Mouse (Mus musculus) right cerebral cortex, postnatal 25 days (tissue): ENCODE measurements around the gene Coq4.
"Not testable (repeated sequence)": the region's sequence is repeated elsewhere in the genome, so short reads cannot be mapped to it uniquely, and the experiment has no call there.

Experiments used
- DNase-seq: peaks from one replicate; pipeline ENCODE4 v3.0.0; 2022

Gene Coq4

GRCm38 (mm10) chr2:29787104-29787917, at the start of gene Coq4:
TSS of gene Coq4 (plus strand) at chr2:29787493.
- DNase-seq = peak; percentile 87

- DNase-seq = no peak
These were observed 48.5 kb upstream of the Coq4 start for GRCm38 (mm10) chr2:29738799-29739198.

DNA sequence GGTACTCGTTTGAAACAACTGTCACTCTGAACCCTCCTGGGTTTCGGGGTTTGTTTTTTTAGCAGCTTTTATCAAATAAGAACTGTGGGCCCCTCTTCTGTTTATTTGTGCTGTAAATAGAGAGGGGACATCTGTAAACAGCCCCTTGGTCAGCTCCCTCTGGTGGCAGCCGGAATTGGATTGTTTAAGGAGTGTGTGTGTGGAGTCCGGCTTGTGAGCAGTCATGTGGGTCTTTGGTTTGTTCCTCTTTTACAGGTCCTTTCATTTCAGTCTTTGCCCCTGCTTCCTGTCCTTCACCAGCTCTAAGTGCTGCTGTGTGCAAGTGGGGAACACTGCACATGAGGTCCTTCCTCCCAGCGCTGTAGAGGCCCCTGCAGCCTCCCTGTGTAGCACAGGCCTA, 47.9 kb upstream of the Coq4 start:
- DNase-seq = peak; percentile 21

GRCm38 (mm10) chr2:29741207-29741606, 46.1 kb upstream of the Coq4 start:
- DNase-seq = no peak

DNA sequence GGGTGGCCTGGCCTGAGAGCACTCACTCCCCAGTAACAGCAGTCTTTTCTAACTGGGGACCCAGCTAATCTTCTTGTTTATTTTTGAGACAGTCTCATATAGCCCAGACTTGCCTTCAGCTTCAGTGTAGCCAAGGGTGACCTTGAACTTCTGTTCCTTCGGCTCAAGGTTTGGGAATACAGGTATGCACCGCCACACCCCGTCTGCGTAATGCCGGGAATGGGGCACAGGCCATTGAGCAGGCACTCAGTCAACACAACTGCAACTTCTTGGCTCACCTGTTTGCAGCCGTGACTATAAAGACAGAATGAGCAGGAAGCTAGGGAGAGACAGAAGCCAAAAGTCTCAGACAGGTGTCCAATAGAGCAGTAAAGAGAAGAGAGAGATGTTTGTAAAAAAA, 43.0 kb upstream of the Coq4 start:
- DNase-seq = no peak

DNA sequence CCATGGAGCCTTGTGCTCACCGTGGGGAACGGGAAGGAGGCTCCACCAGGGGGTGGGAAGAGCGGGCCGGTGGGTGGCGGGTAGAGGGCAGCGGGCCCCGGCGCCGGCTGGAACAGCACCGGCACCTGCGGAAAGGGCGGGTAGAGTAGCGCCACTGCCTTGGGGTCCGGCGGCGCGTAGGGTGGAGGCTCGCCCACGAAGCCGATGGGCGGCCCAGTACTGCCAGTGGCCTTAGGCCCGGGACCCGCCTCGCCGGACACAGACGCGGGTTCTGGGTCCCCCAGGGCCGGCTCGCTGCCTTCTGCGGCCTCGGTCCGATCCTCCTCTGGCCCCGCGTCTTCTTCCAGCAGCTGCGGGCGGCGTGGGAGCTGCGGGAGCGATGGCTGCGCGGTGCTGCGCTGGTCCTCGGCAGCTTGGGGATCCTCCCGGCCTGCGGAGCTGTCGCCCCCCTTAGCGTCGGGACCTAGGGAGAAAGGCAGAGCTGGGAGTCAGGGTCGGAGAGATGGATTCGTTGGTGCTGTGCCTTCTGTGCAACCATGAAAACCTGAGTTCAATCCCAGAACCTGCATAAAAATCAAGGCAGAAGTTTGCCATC, 40.0 kb upstream of the Coq4 start:
- DNase-seq = peak; percentile 37

DNA sequence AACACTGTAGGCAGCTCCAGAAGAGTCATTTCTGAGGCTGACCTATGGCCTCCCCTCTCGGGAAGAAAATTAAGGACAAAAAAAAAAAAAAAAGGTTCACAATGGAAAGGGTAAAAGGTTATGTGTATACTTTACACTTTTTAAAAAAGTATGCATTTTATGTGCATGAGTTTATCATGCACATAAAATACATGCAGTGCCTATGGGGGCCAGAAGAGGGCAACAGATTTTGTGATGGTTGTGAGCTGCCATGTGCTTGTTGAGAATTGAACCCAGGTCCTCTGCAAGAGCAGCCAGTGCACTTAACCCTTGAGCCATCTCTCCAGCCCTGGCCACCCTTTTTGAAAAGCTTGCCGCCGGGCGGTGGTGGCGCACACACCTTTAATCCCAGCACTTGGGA, 39.4 kb upstream of the Coq4 start:
- DNase-seq = no peak

GRCm38 (mm10) chr2:29748499-29748898, 38.8 kb upstream of the Coq4 start:
- no peak for DNase-seq

- no peak for DNase-seq
These were observed 35.8 kb upstream of the Coq4 start, which contains the start of gene Gm13420 for GRCm38 (mm10) chr2:29751497-29751896. TSS of gene Gm13420 (minus strand) at chr2:29751685.

GRCm38 (mm10) chr2:29752397-29752796, 34.9 kb upstream of the Coq4 start:
- DNase-seq = no peak

DNA sequence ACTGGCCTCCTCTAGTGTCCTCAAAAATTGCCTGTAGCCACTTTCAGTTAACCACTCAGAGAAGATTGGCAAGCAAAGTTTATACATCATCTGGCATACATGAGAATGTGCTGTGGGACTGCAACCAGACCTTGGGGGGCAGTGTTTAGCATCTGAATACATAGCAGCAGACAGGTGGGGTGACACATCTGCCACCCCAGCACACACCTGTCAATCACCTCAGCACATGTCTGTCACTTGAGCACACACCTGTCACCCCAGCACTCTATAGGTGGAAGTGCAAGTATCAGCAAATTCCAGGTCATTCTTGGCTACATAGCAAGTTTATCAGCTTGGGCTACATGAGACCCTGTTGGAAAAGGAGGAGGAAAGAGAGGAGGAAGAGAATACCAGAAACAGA, 31.6 kb upstream of the Coq4 start:
- DNase-seq = no peak

GRCm38 (mm10) chr2:29764831-29765230, 22.5 kb upstream of the Coq4 start:
- DNase-seq = peak; percentile 20

DNA sequence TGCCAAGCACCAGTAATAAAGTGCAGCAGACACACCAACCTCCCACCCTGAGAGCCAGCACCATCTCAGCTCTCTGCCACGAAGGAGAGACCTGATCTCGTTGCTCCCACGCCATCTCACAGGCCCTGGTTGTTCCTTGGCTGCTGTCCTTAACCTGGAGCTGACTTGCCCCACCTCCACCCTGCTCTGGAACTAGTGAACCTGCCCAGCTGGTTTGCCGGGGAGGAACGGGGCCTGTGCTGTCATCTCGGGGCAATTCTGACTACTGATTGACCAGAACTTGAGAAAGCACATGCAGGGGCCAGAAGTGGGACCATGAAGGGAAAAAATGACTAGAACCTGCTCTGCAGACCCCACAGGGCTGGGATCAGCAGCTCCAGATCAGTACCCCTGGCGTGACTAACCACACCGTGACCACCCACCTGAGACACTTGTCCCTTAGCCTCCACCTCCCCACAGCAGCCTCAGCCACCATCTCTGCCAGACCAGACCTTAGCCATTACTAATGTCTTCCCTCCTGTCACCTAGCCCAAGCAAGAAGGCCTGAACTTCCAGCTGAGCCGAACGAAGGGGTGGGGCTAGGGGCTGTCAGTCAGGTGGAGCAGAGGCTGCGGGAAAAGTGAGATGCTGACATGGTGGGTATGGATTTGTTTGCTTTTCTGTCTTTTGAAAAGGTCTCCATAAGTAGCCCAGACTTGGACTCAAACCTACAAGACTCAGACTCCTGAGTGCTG, 19.1 kb upstream of the Coq4 start:
- DNase-seq = no peak

DNA sequence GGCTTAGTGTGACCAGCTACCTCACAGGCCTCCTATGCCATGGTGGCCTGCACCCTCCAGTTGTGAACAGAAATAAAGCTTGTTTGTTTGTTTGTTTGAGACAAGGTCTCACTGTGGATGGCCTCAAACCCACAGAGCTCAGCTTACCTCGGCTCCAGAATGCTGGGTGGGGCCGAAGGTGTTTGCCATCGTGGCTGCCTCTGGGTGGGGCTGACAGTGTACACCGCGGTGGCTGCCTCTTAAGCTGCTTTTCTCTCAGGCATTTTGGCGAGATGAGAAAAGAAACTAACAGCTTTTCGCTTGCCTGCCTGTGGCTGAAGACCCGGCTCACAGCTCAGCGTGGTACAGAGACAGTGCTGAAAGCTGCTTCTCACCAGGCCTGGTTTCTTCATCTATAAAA, 18.4 kb upstream of the Coq4 start:
- DNase-seq = no peak

DNA sequence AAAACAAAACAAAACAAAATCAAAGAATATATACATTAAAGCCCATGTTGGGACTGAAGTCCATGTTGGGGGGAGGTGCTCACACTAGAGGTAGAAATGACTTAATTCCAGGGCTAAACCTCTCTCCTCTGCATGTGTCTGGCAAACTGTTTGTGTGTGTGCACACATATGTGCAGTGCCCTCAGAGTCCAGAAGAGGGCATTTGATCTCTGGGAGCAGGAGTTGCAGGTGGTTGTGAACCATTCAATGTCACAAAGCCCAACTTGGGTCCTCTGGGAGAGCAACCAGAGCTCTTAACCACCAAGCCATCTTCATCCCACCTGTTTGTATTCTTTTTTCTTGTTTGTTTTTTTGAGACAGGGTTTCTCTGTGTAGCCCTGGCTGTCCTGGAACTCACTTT, 17.1 kb upstream of the Coq4 start:
- no peak for DNase-seq

GRCm38 (mm10) chr2:29771611-29772461, 15.5 kb upstream of the Coq4 start:
- DNase-seq = no peak

DNA sequence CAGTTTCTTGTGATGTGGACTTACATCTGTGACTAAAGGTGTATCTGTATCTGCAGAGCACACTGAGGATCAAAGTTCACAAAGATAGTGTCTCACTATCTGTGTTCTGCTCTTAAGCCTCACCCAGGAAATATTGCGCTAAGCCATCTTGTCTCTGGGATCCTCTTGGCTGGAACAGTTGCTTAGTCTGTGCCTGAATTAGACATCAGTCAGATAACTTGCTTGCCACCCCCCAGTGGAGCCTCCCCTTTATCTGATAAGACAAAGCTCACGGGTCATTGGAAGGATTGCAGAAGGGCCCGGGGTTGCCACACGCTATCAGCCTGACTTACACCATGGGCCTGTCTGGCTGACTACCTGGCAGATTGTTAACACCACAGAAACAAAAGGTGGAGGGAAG, 14.0 kb upstream of the Coq4 start:
- DNase-seq = no peak

- not testable (repeated sequence) for DNase-seq
These were observed 6.0 kb upstream of the Coq4 start for GRCm38 (mm10) chr2:29781256-29781655.

GRCm38 (mm10) chr2:29784290-29784689, 3.0 kb upstream of the Coq4 start:
- no peak for DNase-seq

GRCm38 (mm10) chr2:29787937-29788681, 816 bp downstream of the Coq4 start, which contains the start of gene Trub2:
TSS of gene Trub2 (minus strand) at chr2:29788502.
- peak; percentile 90 for DNase-seq

DNA sequence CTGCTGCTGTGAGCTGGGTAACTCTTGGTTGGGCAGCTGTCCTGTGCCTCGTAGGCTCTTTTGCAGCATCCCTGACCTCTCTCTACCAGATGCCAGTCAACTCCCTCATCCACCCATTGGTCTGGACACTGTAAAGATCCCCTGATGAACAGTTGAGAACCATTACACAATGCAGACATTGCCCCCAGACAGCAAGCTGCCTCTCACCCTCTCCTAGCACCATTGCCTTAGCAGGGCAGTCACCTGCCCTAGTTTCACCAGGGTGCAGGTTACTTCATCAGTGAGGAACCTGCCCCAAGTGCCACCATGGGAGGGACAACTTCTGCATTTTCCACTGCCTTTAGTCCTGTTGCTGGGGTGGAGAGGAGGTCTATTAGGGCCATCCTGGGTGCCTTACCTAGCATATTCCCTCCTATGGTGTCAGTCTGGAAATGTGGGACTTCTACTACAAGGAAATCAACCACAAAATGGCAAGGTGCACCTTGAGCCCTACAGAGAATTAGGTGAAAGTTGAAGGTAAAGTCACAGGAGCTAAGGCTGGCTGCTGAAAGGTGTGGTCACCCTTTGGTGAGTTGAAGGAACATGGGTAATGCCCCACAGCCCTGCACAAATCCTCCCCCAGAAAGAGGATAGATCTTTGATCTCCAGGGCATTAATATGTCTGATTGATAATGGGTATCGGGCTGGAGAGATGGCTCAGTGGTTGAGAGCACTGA, 5.6 kb downstream of the Coq4 start:
- DNase-seq = no peak
